Mouse (Mus musculus) yolk sac, embryonic 10.5 days (tissue): ENCODE data around the gene Sacm1l.

ENCODE experiments used
- DNase-seq: peaks from one replicate; pipeline ENCODE4 v3.0.0-alpha.2; 2017; ENCODE audit warnings: low spot score

The Sacm1l gene

DNA sequence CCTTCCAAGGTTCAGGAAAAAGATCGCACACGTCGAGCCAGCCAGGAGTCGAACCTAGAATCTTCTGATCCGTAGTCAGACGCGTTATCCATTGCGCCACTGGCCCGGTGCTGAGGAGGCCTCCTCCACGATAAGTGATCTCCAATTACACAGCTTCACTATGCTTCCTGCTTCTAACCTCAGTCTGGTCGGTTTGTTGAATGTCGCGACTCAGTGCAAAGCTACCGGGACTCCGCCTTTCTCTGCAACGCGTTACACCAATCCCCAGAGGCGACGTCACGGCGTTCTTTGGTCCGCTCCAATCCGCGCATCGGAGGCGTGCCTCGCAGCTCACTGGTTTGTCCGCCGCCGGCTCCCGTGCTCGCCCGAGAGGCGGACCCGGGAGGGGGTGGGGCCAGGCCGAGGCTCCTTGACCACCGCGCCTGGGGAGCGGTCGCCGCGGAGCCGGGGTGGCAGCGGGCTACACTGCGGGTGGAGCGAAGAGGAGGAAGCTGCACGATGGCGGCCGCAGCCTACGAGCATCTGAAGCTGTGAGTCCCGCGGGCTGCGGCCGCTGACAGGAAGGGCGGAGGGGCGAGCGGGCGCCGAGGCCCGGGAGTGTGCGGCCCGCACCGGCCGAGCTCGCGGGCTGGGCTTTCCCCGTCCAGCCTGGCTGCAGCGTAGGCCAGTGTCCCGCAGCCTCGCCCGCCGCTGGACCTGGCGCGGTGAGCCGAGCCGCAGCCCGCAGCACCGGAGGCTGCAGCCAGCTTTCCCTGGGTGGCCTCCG, at the start of gene Sacm1l:
Gene Sacm1l (plus strand): TSS at position 368 of the 766 bp plus-strand sequence.
- peak; percentile 99 for DNase-seq

DNA sequence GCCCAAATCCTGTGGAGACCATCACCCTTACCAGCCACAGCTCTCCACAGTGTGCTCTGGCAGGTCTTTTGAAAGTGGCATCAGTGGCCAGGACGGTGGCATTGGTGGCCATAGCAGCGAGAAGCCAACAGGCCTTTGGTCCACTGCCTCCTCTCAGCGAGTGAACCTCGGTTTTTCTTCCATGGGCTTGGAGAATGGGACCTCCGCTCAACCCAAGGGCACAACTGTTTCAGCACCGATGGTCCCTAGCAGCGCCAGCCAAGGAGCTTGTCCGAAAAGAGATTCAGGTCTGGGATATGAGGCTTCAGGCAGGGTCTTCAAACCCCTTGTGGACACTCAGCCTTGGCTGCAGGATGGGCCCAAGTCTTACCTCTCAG, 49.7 kb upstream of the Sacm1l start:
- DNase-seq: no peak

DNA sequence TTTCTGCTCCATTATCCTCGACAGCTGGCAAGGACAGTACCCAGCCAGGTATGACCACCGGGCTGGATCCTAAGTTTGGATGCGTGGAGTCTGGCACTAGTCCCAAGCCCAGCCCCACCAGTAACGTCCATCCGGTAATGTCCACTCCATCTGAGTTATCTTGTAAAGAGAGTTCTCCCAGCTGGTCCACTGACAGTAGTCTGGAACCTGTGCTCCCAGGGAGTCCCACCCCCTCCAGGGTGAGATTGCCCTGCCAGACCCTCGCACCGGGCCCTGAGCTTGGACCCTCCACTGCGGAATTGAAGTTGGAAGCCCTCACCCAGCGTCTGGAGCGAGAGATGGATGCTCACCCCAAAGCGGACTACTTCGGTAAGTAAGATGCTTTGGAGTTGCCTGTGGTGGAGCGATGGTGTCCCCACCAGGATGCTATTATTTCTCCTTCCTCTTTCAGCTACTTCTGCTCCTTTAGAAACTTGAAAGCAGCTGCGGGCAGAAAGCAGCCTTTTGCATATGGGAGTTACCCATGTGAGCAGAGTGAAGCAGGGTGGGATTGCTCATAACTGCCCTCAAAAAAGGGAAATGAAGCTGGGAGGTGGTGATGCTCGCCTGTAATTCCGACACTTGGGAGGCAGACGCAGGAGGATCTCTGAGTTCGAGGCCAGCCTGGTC, 49.2 kb upstream of the Sacm1l start:
- DNase-seq: no peak

DNA sequence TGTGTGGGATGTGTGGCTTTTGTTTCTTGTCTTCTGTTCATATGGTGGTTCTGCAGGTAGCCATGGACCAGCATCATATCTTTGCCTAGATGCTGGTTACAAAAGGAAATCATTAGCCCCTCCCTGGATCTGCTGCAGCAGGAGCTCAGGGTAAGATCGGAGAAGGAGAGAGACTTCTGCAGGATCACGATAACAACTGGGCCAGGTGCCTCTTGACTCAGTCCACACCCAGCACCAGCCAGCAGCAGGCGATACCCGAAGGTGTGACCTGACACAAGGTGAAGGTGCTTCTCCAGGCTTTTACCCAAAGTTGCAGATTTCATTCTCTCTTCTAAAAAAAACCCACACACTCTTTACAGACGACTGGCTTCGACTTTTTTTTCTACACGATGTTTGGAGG, 48.4 kb upstream of the Sacm1l start:
- no peak for DNase-seq

DNA sequence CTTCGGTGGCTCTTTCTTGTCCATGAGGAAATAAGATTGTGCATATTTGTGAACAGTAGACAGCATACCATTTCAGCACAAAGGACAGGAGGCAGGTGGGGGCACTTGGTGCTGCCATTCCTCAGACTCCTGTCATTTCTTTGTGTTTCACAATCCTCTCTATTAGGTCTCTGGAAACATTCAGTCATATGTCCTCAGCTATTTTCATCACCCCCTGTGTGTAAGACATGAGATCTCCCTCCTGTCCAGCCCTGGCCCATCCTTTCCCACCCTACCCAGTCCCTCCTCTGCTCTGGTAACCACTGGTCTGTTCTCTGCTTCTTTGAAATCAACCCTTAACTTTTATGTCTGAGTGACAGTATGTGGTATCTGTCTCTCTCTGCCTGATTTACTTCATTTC, 46.0 kb upstream of the Sacm1l start:
- no peak for DNase-seq

DNA sequence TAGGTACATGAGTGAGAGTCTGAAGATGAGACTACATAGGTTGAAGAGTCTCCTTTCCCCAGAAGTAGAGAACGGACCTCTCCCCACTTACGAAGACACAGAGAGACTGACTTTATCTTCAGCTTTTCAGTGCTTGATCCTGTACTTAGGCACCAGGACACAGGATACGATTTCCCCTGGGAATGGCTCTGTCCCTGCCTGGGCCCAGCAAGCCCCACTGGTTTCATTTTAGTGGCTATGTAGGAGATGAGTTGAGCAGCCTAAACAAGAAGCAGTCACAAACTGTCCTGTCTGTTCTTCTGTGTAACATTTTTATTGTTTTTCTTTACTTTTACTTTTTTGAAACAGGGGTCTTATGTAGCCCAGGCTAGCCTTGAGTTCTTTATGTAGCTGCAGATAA, 44.7 kb upstream of the Sacm1l start:
- DNase-seq: no peak

DNA sequence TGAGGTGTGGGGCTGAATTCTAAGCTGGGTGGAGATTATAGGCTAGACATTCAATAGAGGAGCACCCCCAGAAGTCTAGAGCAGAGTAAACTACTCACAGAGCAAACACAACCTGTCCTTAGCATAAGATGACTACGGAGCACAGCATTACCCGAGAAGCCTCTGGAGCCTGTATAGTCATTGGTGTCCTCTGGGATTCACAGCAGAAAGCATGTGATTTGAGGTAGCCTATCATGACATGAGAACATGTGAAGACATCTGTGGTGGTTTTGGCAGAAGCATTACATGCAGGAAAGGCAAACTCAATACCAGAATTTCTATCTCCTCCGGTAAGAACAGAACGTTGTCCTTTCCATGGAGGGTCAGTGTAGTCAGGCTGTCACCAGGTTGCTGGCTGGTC, 44.0 kb upstream of the Sacm1l start:
- no peak for DNase-seq

DNA sequence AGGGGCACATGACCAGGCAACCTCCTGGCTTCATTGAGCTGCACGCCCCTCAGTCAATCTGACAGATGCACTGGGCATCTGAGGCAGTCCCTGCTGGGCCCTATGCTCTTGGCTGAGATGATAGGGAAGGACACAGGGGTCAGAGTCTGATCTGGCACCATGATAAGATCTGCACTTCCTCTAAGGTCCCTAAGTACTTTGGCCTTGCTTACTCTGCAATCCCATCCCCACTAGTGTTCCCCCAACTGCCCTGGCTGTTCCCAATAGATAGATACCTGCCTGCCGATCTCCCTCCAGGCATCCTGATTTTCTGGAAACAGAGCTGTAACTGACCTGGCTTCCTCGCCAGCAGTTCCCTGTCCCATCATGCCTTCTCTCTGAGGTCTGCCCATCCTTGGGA, 42.9 kb upstream of the Sacm1l start:
- DNase-seq: peak; percentile 42

DNA sequence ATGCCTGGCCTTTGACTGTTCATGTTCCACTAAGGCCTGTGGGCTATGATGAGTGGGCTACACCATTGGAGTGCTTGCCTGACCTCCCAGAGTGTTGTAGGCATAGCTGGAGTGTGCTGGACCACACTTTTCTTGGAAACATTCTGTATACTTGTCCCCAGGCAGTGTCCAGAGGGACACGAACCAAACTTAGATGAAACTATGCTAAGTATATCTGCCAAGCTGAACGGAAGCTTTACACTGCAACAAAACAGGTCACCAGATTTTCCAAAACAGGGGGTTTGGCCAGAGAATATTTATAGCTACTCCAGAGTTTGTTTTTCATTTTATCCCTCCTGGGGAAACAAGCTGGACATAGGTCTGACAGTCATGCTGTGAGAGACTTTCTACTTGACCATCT, 40.5 kb upstream of the Sacm1l start:
- no peak for DNase-seq

DNA sequence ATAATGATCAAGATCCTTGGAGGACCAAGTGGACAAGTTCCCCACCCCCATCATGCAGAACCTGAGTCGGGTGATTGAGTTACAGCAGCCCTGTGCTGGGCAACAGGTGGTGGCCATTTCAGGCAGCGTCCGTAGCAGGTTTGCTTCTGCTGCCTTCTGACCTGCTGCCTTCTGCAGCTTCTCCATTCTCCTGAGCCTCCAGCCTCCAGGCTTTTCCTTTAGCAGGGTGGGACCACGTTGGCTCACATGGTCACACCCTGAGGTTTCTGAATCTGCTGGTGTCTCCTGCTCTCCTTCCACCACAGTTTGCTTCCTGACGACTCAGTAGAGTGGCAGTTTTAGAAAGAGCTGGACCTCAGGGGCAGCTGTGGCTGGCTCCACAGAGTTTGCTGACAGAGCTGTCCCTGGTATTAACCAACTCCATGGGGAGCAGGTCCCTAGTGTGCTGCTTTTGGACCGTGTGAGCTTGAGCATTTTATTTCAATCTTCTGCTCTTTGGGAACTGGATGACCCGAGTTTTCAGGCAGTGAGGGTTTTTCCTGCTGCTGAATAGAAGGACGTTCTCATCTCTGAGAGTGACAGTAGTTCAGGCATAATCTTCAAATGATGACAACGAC, 39.7 kb upstream of the Sacm1l start:
- DNase-seq: no peak

DNA sequence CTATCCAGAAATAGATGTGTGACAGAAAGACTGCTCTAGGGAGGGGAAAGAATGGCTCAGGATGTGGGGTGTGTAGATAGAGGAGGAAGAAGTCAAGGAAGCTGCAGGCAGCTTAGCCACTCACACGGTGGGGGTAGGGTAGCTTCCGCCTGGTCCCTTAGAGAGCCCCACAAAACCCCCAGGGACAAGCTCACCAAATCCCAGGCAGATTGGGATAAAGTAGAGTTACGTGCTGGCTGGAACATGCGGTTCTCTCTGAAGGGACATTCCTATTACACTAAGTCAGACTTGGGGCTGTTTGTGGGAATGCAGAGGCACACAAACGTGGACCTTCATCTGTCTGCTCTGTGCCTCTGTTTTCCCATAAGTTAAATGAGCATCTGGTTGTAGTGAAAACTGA, 38.6 kb upstream of the Sacm1l start:
- no peak for DNase-seq

DNA sequence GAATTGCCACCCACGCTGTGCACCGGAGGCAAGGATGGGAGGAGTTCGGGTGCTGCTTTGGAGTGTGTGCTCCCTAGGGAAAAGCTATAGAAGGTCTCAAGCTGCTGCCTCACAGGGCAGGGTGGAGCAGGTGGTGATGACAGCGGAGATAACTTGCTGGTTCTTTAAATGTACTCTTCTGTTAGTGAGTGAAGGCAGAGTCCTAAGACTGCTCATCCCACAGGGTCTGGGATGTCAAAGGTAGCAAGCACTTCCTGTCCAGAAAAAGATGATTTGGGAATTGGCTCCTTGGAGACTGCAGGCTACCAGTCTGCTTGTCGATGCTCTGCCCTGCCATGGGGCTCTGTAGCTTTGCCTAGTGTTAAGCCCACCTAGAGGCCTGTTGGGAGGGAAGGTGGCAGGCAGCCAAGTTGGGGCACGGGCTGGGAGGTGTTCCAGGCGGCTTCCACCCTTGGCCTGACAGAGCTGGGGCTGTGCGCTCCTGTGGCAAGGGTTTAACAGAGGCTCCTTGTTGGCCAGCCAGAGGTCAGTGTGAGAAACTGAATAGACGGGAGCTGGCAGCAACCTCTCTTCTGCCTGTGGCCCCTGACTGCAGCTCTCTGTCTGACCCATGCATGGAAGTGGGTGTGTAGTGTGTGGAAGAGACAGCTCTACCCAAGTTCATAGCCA, 37.5 kb upstream of the Sacm1l start:
- no peak for DNase-seq

DNA sequence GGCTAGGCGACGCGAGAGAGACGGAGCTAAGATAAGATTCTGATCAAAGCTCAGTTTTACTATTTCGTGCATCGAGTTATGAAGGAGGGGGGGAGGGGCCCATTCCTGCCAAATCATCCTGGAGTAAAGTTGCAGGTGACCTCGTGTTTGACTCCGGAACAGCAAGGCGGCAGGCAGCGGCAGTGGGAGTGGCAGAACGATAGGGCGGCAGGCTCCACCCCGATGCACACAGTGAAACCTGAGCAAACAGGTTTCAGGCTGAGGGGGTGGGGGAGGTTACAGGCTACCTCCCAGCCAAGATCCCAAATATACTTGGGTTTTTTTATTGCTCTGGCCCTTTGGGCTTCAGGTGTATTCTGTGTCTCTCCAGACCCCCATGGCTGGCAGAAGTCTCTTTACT, 32.9 kb upstream of the Sacm1l start:
- peak; percentile 81 for DNase-seq

DNA sequence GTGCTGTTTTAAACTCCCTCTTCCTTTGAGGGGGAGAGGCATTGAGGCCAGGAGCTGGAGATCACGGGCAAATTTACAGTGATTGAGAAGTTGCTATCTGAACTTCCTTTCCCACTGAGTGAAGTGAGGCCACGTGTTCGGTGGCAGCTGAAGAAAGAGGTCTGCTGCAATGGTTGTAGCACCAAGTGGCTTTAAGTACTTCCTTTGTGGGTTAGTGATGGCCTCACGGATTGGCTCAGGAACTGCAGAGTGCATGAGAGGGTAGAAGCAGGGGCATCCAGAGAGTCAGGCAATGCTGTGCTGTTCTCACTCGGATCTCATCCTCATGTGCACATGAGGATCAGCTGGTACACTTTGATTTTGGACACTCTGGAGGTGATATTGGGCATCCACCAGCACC, 31.7 kb upstream of the Sacm1l start:
- no peak for DNase-seq

DNA sequence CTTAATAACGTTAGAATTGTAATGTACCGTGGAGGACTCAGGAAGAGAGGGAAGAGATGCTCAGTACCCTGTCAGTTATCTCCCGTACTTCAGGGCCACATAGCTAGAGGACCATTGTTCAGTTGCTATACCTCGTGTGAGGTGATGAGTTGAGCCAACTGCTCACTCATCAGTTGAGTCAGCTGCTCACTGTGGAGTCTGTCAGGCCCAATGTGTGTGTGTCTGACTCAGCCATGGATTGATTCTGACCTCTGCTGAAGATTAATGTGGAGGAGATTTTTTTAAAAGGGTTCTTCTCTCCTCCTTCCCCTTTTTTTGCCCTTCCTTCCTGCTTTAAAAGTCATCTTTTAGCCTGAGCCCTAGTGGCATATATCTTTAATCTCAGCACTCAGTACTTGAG, 29.1 kb upstream of the Sacm1l start:
- DNase-seq: no peak

DNA sequence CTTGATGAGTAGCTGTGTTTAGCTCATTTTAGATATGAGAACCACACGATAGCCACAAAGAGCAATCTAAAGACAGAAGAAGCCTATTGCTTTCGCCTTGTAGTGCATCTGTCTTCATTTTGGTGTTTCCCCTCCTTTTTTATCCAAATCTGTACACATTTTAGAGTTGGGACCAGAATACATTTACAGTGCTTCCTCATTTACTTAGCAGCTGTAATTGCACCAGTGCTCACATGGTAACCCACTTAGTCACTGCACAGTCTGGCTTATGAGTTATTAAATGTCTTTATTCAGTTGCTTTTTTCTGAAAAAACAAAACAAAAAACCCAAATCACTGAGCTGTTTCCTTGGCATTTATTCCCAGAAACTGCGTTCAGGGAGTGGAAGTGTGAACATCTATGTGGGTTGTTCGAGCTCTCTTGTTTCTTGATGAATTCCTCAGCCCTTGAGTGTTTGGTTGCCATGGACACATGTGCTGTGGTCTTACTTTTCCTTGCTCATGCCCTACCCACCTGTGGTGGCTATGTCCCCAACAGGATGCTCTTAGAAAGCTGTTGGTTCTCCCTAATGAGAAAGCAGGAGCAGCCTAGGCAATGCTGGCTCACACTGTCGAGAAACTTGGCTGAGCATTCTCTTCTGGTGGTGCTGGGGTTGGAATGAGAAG, 26.3 kb upstream of the Sacm1l start:
- DNase-seq: no peak

DNA sequence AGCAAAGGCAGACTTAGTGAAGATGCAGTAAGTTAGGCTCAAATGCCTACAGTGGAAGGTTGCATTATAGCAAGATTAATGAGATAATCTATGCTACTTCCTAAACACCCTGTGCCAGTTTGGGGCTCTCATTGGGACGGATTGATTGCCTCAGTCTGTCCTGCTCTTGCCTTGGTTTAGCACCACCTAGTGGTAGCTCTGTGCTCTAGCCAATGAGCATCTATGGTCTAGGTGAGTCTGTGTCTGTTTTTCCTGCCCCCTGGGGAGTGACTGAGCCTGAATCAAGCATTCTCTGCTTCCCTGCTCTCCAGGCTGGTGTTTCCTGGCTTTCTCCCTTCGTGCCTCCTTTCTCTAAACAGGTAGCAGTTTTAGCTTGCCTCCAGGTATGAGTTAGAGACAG, 25.2 kb upstream of the Sacm1l start:
- peak; percentile 58 for DNase-seq

DNA sequence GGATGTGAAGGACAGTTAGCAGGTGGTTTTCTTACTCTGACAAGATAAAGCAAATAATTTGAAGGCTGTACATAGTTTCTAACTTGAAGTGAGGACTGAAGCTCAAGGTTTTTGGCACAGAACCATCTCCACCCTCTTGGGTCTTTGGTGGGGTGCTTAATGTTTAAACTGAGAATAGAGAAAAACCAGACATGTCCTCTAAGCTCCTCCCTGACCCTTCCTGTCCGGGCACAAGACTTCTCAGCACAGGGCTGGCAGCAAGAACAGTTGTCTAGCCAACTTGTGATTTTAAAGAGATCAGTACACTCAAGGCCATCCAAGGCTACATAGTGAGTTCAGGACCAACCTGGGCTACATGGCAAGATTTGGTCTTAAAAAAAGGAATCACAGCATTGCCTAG, 24.0 kb upstream of the Sacm1l start:
- no peak for DNase-seq

DNA sequence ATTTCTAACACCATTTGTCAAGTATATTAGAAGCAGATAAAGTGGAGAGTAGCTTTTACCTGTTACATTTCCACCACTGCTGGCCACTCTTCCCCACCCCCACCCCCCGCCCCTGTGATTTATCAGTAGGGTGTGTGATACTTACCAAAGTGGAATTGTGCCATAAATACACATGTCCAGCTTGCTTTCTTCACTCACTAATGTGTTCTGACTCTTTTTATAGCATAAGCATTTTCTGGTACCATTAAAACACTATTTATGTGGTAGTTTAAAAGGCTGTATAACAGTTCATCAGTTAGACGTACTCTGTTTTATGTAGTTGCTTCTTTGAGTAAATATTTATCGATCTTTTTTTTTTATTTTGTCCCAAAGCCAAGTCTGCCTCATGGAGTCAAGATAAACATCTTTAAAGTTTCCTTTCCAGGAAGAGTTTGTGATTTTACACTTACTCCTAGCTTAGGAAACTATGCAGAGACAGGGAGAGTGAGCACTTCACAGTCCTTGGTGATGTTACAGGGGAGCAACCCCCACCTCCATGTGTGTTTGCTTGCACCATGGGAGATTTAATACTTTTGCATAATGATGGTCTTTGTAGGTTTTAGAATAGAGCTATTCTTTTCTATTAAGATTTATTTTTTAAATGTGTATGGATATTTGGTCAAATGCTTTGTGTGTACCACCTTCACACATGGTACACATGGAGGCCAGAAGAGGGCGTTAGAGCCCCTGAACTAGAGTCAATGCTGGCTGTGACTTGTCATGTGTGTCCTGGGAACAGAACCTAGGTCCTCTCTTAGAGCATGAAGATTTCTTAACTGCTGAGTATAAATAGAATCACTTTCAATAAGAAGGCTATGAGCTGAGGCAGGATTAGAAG, 23.1 kb upstream of the Sacm1l start:
- DNase-seq: no peak

DNA sequence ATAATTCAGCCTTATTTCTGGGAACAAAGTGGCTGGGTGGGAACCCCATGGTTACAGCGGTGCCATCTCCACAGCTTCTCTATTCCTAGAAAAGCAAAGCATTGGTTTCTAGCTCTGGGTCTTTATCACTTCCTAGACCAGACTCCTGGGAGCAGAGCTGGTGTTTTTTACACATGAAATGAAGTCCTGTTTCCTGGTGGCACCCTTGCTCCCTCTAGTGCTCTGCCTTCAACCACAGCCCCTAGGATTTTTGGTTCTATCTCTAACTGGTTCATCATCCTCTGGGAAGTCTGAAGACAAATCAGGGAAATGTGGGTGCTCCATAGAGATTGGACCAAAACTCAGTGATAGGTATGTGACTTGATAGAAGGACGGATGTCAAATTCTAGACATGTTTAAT, 22.2 kb upstream of the Sacm1l start:
- DNase-seq: no peak

DNA sequence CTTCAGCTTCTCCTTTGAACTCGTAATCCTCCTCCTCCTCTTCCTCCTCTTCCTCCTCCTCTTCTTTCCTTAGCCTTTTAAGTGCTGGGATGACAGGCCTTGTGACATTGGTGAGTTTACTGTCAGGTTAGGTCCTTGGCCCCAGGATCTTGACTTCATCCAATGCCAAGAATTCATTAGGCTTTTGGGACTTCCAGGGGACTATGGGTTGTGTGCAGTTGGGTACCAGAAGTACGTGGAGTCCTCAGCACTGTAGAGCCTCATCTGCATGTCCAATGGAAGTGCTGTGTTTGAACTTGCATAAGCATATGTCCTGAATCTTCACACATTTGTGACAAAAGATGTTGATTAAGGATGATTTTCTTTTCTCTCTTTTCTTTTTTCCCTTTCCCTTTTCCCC, 20.6 kb upstream of the Sacm1l start:
- no peak for DNase-seq
